Mouse (Mus musculus) kidney, embryonic 15.5 days (tissue): ENCODE data around the gene Gm17651. TPM values are rescaled to one million over a fixed set of nuclear protein-coding genes. Genes with fewer than 3 reads are reported as not detected.

Experiments
- ATAC-seq: fragments of 200-750 bp; cut with Nextera tagmentation; replicated peaks from 2 replicates; pipeline ENCODE4 v1.8.0; 2017; ENCODE audit warnings: moderate TSS enrichment; ENCODE audit not compliant: low FRiP score
- H3K27ac ChIP-seq: fragments of 300-500 bp; sonication (generic); 2 replicates; pipeline ENCODE4 v1.5.1; 2015; ENCODE audit warnings: mild to moderate bottlenecking, inconsistent platforms
- H3K27me3 ChIP-seq: fragments of 300-500 bp; sonication (generic); 2 replicates; pipeline ENCODE4 v1.6.1; 2015; ENCODE audit warnings: inconsistent platforms
- H3K36me3 ChIP-seq: fragments of 300-500 bp; sonication (generic); 2 replicates; pipeline ENCODE4 v1.6.1; 2015; ENCODE audit warnings: inconsistent platforms
- H3K4me1 ChIP-seq: fragments of 300-500 bp; sonication (generic); 2 replicates; pipeline ENCODE4 v1.6.1; 2015; ENCODE audit warnings: inconsistent platforms
- H3K4me2 ChIP-seq: fragments of 300-500 bp; sonication (generic); 2 replicates; pipeline ENCODE4 v1.6.1; 2015; ENCODE audit warnings: moderate library complexity, mild to moderate bottlenecking, inconsistent platforms
- H3K4me3 ChIP-seq: fragments of 300-500 bp; sonication (generic); replicated peaks from 2 replicates; pipeline ENCODE4 v1.5.1; 2015; ENCODE audit warnings: mild to moderate bottlenecking, inconsistent platforms
- H3K9ac ChIP-seq: fragments of 300-500 bp; sonication (generic); 2 replicates; pipeline ENCODE4 v1.6.1; 2015; ENCODE audit warnings: mild to moderate bottlenecking, inconsistent platforms
- H3K9me3 ChIP-seq: fragments of 300-500 bp; sonication (generic); replicated peaks from 2 replicates; pipeline ENCODE4 v1.6.1; 2016; ENCODE audit warnings: inconsistent platforms
- WGBS: fragments of 180-500 bp; shearing (Covaris S2); methylation state at CpG from one replicate; pipeline ENCODE4 v1.1.7; 2015; ENCODE audit warnings: mixed read lengths; 5-methylcytosine and 5-hydroxymethylcytosine counted together
- polyA plus RNA-seq: library from polyadenylated mRNA; unstranded; fragments of >200 nt; fragmentation: Nextera tagmentation; extraction: Ambion mirVana; gene quantifications from 2 replicates; pipeline ENCODE4 v1.2.1, GENCODE M21; 2015

Gene Gm17651
- polyA plus RNA-seq, 1 experiment from 2014 or later: not detected

GRCm38 (mm10) chr3:97691443-97692017 lies 17.0 kb upstream of the Gm17651 start:
- H3K4me1 ChIP-seq: peaks cover 4% of the 10 kb centered on the region; the same call in 1 of the 2 replicates
- no peaks in the 10 kb centered on the region for H3K9me3 ChIP-seq
- H3K27ac ChIP-seq: no peak overlapping the region
- H3K9ac ChIP-seq: no peak overlapping the region
- no peak overlapping the region for H3K4me3 ChIP-seq
- H3K27me3 ChIP-seq: no peaks in the 10 kb centered on the region
- no peaks in the 10 kb centered on the region for H3K36me3 ChIP-seq
- WGBS: 65% methylated on average over 12 of the region's 12 CpGs
- H3K4me2 ChIP-seq: no peak overlapping the region
- no peak for ATAC-seq

GRCm38 (mm10) chr3:97690590-97690989 lies 16.1 kb upstream of the Gm17651 start:
- Histone ChIP-seq H3K4me3 (no peak overlapping the region), H3K27me3 (no peaks in the 10 kb centered on the region), H3K9ac (no peak overlapping the region), H3K4me1 (peaks cover 4% of the 10 kb centered on the region; the same call in 1 of the 2 replicates), H3K4me2 (no peak overlapping the region), H3K9me3 (no peaks in the 10 kb centered on the region), H3K36me3 (no peaks in the 10 kb centered on the region), H3K27ac (no peak overlapping the region)
- WGBS: 52% methylated on average over 7 of the region's 7 CpGs
- ATAC-seq: 0 out of 2 replicates have a peak, but pooled peaks have one; percentile 33

- peaks cover 6% of the 10 kb centered on the region; the same call in 1 of the 2 replicates for H3K4me1 ChIP-seq
- no peak overlapping the region for H3K27ac ChIP-seq
- no peak overlapping the region for H3K4me3 ChIP-seq
- no peaks in the 10 kb centered on the region for H3K9me3 ChIP-seq
- WGBS: 77% methylated on average over 2 of the region's 2 CpGs
- H3K9ac ChIP-seq: no peak overlapping the region
- no peak for ATAC-seq
- H3K27me3 ChIP-seq: no peaks in the 10 kb centered on the region
- H3K4me2 ChIP-seq: no peak overlapping the region
- no peaks in the 10 kb centered on the region for H3K36me3 ChIP-seq
These were observed 14.8 kb upstream of the Gm17651 start for GRCm38 (mm10) chr3:97689289-97689688.

GRCm38 (mm10) chr3:97686372-97687117 lies 12.1 kb upstream of the Gm17651 start:
- no peaks in the 10 kb centered on the region for H3K36me3 ChIP-seq
- no peak for ATAC-seq
- no peak overlapping the region for H3K4me3 ChIP-seq
- no peak overlapping the region for H3K27ac ChIP-seq
- peaks cover 27% of the 10 kb centered on the region for H3K4me1 ChIP-seq
- 73% methylated on average over 4 of the region's 4 CpGs for WGBS
- H3K27me3 ChIP-seq: peaks cover 12% of the 10 kb centered on the region; the same call in 1 of the 2 replicates
- no peaks in the 10 kb centered on the region for H3K9me3 ChIP-seq
- no peak overlapping the region for H3K4me2 ChIP-seq
- H3K9ac ChIP-seq: no peak overlapping the region

GRCm38 (mm10) chr3:97683560-97684195 lies 9.2 kb upstream of the Gm17651 start:
- WGBS: 6% methylated on average over 16 of the region's 16 CpGs
- H3K27ac ChIP-seq: no peak overlapping the region
- peaks cover 33% of the 10 kb centered on the region for H3K4me1 ChIP-seq
- peaks cover 12% of the 10 kb centered on the region for H3K27me3 ChIP-seq
- peak; percentile 37 for ATAC-seq
- peak overlapping the region; percentile 47 for H3K4me2 ChIP-seq
- no peaks in the 10 kb centered on the region for H3K36me3 ChIP-seq
- H3K9me3 ChIP-seq: no peaks in the 10 kb centered on the region
- peak overlapping the region; percentile 9; the same call in 1 of the 2 replicates for H3K4me3 ChIP-seq
- H3K9ac ChIP-seq: no peak overlapping the region

- Histone ChIP-seq H3K4me1 (peaks cover 33% of the 10 kb centered on the region), H3K36me3 (no peaks in the 10 kb centered on the region), H3K9me3 (no peaks in the 10 kb centered on the region), H3K27me3 (peaks cover 12% of the 10 kb centered on the region), H3K4me2 (peak overlapping the region; percentile 89), H3K4me3 (peak overlapping the region; percentile 47), H3K9ac (no peak overlapping the region), H3K27ac (no peak overlapping the region)
- 33% methylated on average over 5 of the region's 5 CpGs for WGBS
- ATAC-seq: no peak
These were observed 8.1 kb upstream of the Gm17651 start for GRCm38 (mm10) chr3:97682576-97682975.

GRCm38 (mm10) chr3:97682159-97682502 lies 7.6 kb upstream of the Gm17651 start:
- Histone ChIP-seq H3K4me2 (peak overlapping the region; percentile 89), H3K4me1 (peaks cover 33% of the 10 kb centered on the region), H3K9ac (no peak overlapping the region), H3K36me3 (no peaks in the 10 kb centered on the region), H3K27ac (no peak overlapping the region), H3K9me3 (no peaks in the 10 kb centered on the region), H3K27me3 (peaks cover 12% of the 10 kb centered on the region), H3K4me3 (peak overlapping the region; percentile 47)
- WGBS: 2% methylated on average over 11 of the region's 11 CpGs
- no peak for ATAC-seq

GRCm38 (mm10) chr3:97681321-97682158 lies 7.0 kb upstream of the Gm17651 start:
- H3K4me1 ChIP-seq: peaks cover 33% of the 10 kb centered on the region
- ATAC-seq: peak; percentile 30; the same call in 1 of the 2 replicates
- WGBS: 1% methylated on average over 33 of the region's 33 CpGs
- peak overlapping the region; percentile 89 for H3K4me2 ChIP-seq
- no peak overlapping the region for H3K27ac ChIP-seq
- no peaks in the 10 kb centered on the region for H3K9me3 ChIP-seq
- peak overlapping the region; percentile 47 for H3K4me3 ChIP-seq
- no peaks in the 10 kb centered on the region for H3K36me3 ChIP-seq
- H3K27me3 ChIP-seq: peaks cover 12% of the 10 kb centered on the region
- peak overlapping the region; percentile 44 for H3K9ac ChIP-seq

GRCm38 (mm10) chr3:97680631-97681320 lies 6.3 kb upstream of the Gm17651 start:
- 1% methylated on average over 28 of the region's 28 CpGs for WGBS
- Histone ChIP-seq H3K9ac (peak overlapping the region; percentile 44), H3K4me2 (peak overlapping the region; percentile 89), H3K27me3 (peaks cover 12% of the 10 kb centered on the region), H3K9me3 (no peaks in the 10 kb centered on the region), H3K4me1 (peaks cover 33% of the 10 kb centered on the region), H3K36me3 (no peaks in the 10 kb centered on the region), H3K4me3 (peak overlapping the region; percentile 47), H3K27ac (no peak overlapping the region)
- peak; percentile 87 for ATAC-seq

- H3K4me1 ChIP-seq: peaks cover 22% of the 10 kb centered on the region
- H3K27ac ChIP-seq: no peak overlapping the region
- no peak overlapping the region for H3K9ac ChIP-seq
- WGBS: 94% methylated on average over 3 of the region's 3 CpGs
- peaks cover 12% of the 10 kb centered on the region for H3K27me3 ChIP-seq
- H3K36me3 ChIP-seq: no peaks in the 10 kb centered on the region
- H3K4me3 ChIP-seq: no peak overlapping the region
- H3K9me3 ChIP-seq: no peaks in the 10 kb centered on the region
- H3K4me2 ChIP-seq: no peak overlapping the region
- ATAC-seq: no peak
These were observed 3.9 kb upstream of the Gm17651 start for GRCm38 (mm10) chr3:97678416-97678815.

GRCm38 (mm10) chr3:97676126-97676525 lies 1.6 kb upstream of the Gm17651 start:
- H3K4me3 ChIP-seq: no peak overlapping the region
- no peak for ATAC-seq
- peaks cover 6% of the 10 kb centered on the region for H3K4me1 ChIP-seq
- H3K9ac ChIP-seq: no peak overlapping the region
- peaks cover 3% of the 10 kb centered on the region for H3K36me3 ChIP-seq
- H3K4me2 ChIP-seq: no peak overlapping the region
- no peak overlapping the region for H3K27ac ChIP-seq
- H3K9me3 ChIP-seq: no peaks in the 10 kb centered on the region
- H3K27me3 ChIP-seq: no peaks in the 10 kb centered on the region; the same call in 1 of the 2 replicates
- WGBS: 95% methylated on average over 3 of the region's 3 CpGs
